Mouse (Mus musculus) ES-E14 (cell line): Measurements from ENCODE around the gene Sell. TPM values are rescaled to one million over a fixed set of nuclear protein-coding genes. Genes with fewer than 3 reads are reported as not detected.
A peak's percentile ranks its signal among the peaks of the same experiment; 100 is the strongest.

ENCODE experiments used
- DNase-seq: peaks from one replicate; pipeline ENCODE4 v3.0.0-alpha.2; 2013; ENCODE audit warnings: low read depth, low spot score
- H3K27ac ChIP-seq: 2 replicates; pipeline ENCODE4 v1.5.1; 2012; ENCODE audit warnings: low read depth, mild to moderate bottlenecking, low read length, moderate library complexity, mixed read lengths; ENCODE audit not compliant: poor library complexity, insufficient read depth, severe bottlenecking
- H3K36me3 ChIP-seq: 2 replicates; pipeline ENCODE4 v1.6.1; 2012; ENCODE audit warnings: mild to moderate bottlenecking, low read length, moderate library complexity, mixed read lengths; ENCODE audit not compliant: control insufficient read depth, poor library complexity, insufficient read depth, severe bottlenecking
- H3K4me1 ChIP-seq, 2 experiments: fragments of 150-350 bp in 1 of 2; sonication (generic) in 1 of 2; 2 replicates each; pipeline ENCODE4 v1.6.1; 2012; ENCODE audit warnings: low read length in 2 of 2, mild to moderate bottlenecking in 1 of 2, mixed read lengths in 1 of 2; ENCODE audit not compliant: control insufficient read depth in 2 of 2, insufficient read depth in 2 of 2, poor library complexity in 1 of 2
- H3K4me3 ChIP-seq, 2 experiments: fragments of 150-350 bp in 1 of 2; sonication (generic) in 1 of 2; 2 replicates each; pipeline ENCODE4 v1.5.1; 2012; ENCODE audit warnings: low read length in 2 of 2, low read depth in 1 of 2, mild to moderate bottlenecking in 1 of 2, mixed read lengths in 1 of 2; ENCODE audit not compliant: insufficient read depth in 1 of 2, poor library complexity in 1 of 2, severe bottlenecking in 1 of 2
- H3K9ac ChIP-seq: 2 replicates; pipeline ENCODE4 v1.6.1; 2012; ENCODE audit warnings: low read depth, mild to moderate bottlenecking, low read length, mixed read lengths; ENCODE audit not compliant: poor library complexity, insufficient read depth, severe bottlenecking
- H3K9me3 ChIP-seq: fragments of 150-350 bp; sonication (generic); 2 replicates; pipeline ENCODE4 v1.6.1; 2012; ENCODE audit warnings: low read depth, mild to moderate bottlenecking, low read length; ENCODE audit not compliant: control insufficient read depth, insufficient read depth
- CHD2 ChIP-seq: IDR thresholded peaks from 2 replicates; pipeline ENCODE4 v1.6.1; 2014; ENCODE audit warnings: mild to moderate bottlenecking, low read depth, low read length, inconsistent platforms
- HCFC1 ChIP-seq: IDR thresholded peaks from 2 replicates; pipeline ENCODE4 v1.6.1; 2012; ENCODE audit warnings: low read length, inconsistent platforms, borderline replicate concordance; ENCODE audit not compliant: insufficient read depth
- MAFK ChIP-seq: IDR thresholded peaks from 2 replicates; pipeline ENCODE4 v1.6.1; 2014; ENCODE audit warnings: mild to moderate bottlenecking, low read depth, low read length, inconsistent platforms; ENCODE audit not compliant: insufficient read depth
- ZC3H11A ChIP-seq: IDR thresholded peaks from 2 replicates; pipeline ENCODE4 v1.6.1; 2012; ENCODE audit warnings: low read depth, mild to moderate bottlenecking, inconsistent platforms, low read length, borderline replicate concordance
- ZNF384 ChIP-seq: IDR thresholded peaks from 2 replicates; pipeline ENCODE4 v1.6.1; 2012; ENCODE audit warnings: low read depth, low read length, inconsistent platforms
- in situ Hi-C, 2 experiments: fragments of 600-800 bp; cut with MboI; formaldehyde crosslinking; loops; one replicate each; pipeline ENCODE4 v1.15.1; 2025; ENCODE audit warnings: low sequenced_read_pairs in 2 of 2, inconsistent platforms in 1 of 2; ENCODE audit not compliant: unreplicated experiment in 2 of 2
- total RNA-seq: library from RNA; depleted of rRNA; stranded (reverse); fragments of 300-350 nt; gene quantifications from 2 replicates; pipeline ENCODE4 v1.2.3, GENCODE M21; 2012

The Sell gene
- total RNA-seq, 1 experiment = 0.09 TPM

- no peak overlapping the region for H3K4me3 ChIP-seq
- H3K9me3 ChIP-seq = no peaks in the 10 kb centered on the region
- H3K27ac ChIP-seq = no peak overlapping the region
- no peaks in the 10 kb centered on the region for H3K36me3 ChIP-seq
- no peak for DNase-seq
- no peaks in the 10 kb centered on the region for H3K4me1 ChIP-seq
- in situ Hi-C loops = no loop called here
- TF ChIP-seq MAFK (no peak), HCFC1 (no peak), CHD2 (no peak), ZC3H11A (no peak), ZNF384 (no peak)
- H3K9ac ChIP-seq = no peak overlapping the region
These were observed 15.2 kb downstream of the Sell start for GRCm38 (mm10) chr1:164077031-164077430.

DNA sequence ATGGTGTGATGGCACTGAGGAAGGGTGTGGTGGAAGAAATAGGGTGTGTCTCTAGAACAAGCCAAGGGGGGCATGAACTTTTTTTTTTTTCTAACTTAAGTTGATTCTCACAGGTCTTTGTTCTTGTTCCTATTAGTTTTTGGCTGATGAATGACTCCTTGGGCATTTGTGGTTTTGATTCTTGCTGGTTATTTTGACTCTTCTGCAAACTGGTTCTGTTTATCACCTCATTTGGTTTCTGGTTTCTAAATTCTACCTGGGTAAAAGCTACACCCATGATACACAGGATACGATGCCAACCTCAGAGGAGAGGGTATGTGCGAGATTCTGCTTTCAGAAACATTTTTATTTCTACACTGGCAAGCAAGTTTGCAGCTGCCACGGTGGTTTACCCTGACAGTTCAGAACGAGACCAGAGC, 16.6 kb downstream of the Sell start:
- Histone ChIP-seq H3K36me3 (no peaks in the 10 kb centered on the region), H3K27ac (no peak overlapping the region), H3K9ac (no peak overlapping the region), H3K4me1 (no peaks in the 10 kb centered on the region), H3K9me3 (no peaks in the 10 kb centered on the region), H3K4me3 (no peak overlapping the region)
- no peak for DNase-seq
- in situ Hi-C loops = no loop called here
- TF ChIP-seq MAFK (no peak), CHD2 (no peak), HCFC1 (no peak), ZC3H11A (no peak), ZNF384 (no peak)

- Histone ChIP-seq H3K9ac (no peak overlapping the region), H3K27ac (no peak overlapping the region), H3K9me3 (no peaks in the 10 kb centered on the region), H3K4me1 (no peaks in the 10 kb centered on the region), H3K36me3 (no peaks in the 10 kb centered on the region), H3K4me3 (no peak overlapping the region)
- no peak for TF ChIP-seq HCFC1
- no peak for TF ChIP-seq ZC3H11A
- no peak for TF ChIP-seq CHD2
- no peak for TF ChIP-seq ZNF384
- peak; percentile 5; the same call in 1 of the 2 replicates for TF ChIP-seq MAFK
- no peak for DNase-seq
- in situ Hi-C loops = no loop called here
These were observed 17.3 kb downstream of the Sell start for GRCm38 (mm10) chr1:164079091-164079490.

DNA sequence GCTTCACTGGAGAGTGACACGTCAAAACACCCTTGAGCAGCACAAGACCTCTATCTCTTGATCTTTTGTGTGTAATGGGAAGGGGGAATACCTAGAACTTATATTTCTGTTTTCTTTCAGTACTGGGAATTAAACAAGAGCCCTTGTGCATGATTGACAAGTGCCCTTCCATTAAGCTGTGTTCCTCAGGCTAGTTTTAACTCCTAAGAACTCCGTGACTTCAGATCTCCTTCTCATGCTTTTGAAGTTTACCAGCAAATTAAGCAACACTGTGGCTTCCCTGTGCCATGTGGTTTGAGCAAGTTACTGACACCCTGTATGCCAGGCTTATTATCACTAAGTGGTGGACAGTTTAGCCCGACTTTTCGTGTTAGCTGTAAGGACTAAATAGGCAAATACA, 21.3 kb downstream of the Sell start:
- Histone ChIP-seq H3K9ac (no peak overlapping the region), H3K27ac (no peak overlapping the region), H3K9me3 (no peaks in the 10 kb centered on the region), H3K4me3 (no peak overlapping the region), H3K4me1 (no peaks in the 10 kb centered on the region), H3K36me3 (no peaks in the 10 kb centered on the region)
- in situ Hi-C loops = no loop called here
- no peak for DNase-seq
- no peak for TF ChIP-seq CHD2
- no peak for TF ChIP-seq HCFC1
- TF ChIP-seq ZC3H11A = no peak
- no peak for TF ChIP-seq MAFK
- TF ChIP-seq ZNF384 = no peak

- no peak for DNase-seq
- Histone ChIP-seq H3K9me3 (no peaks in the 10 kb centered on the region), H3K27ac (no peak overlapping the region), H3K4me1 (no peaks in the 10 kb centered on the region), H3K4me3 (no peak overlapping the region), H3K9ac (no peak overlapping the region), H3K36me3 (no peaks in the 10 kb centered on the region)
- TF ChIP-seq ZNF384 (no peak), HCFC1 (no peak), CHD2 (no peak), ZC3H11A (no peak), MAFK (no peak)
- in situ Hi-C loops = no loop called here
These were observed 25.0 kb downstream of the Sell start for GRCm38 (mm10) chr1:164086797-164087196.
